Mouse (Mus musculus): ENCODE data around the gene Gdf3.
A peak's percentile ranks its signal among the peaks of the same experiment; 100 is the strongest.

Gdf3 gene

GRCm38 (mm10) chr6:122565070-122565784, 44.7 kb downstream of the Gdf3 start:
- DNase-seq (ENCODE audit: low read depth): no peak

DNA sequence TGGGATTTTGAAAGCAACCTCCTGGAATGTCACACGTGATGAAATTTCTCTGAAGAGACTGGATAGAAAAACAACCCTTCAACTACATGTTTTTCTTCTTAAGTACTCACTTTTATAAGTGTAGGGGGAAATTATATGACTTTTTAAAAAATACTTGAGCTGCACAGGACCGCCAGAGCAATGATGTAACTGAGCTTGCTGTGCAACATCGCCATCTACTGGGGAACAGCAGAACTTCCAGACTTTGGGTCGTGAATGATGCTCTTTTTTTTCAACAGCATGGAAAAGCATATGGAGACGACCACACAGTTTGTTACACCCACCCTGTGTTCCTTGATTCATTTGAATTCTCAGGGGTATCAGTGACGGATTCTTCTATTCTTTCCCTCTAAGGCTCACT, 47.4 kb downstream of the Gdf3 start:
- DNase-seq (ENCODE audit: low read depth): peak; percentile 23

DNA sequence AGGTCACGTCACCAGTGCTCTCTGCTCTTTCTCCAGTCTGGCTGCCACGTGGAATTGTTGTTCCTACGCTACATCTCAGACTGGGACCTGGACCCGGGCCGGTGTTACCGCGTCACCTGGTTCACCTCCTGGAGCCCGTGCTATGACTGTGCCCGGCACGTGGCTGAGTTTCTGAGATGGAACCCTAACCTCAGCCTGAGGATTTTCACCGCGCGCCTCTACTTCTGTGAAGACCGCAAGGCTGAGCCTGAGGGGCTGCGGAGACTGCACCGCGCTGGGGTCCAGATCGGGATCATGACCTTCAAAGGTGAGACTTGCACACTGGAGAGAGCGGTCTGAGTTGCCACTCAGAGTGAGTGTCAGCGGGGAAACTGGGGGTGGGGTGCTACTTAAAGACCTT, 48.9 kb downstream of the Gdf3 start:
- DNase-seq (ENCODE audit: low read depth): no peak

DNA sequence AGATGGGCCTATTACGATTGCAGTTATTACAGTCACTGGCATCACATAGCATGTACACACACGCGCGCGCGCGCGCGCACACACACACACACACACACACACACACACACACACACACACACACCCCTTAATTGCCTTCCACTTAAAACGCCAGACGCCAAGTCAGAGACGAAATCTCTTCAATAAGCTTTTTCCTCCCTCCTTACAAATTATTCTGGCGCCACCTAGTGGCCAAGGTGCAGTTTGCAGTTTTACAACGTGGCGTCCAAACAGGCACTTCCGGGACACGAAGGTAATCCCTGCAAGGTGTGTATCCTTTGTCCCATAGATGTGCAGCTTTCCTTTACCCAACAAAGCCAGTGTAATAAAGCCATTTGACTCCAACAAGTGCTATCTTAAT, 49.5 kb downstream of the Gdf3 start:
- DNase-seq (ENCODE audit: low read depth): peak; percentile 55

- no peak for DNase-seq (ENCODE audit: low read depth)
Observed at GRCm38 (mm10) chr6:122556959-122557561, 52.8 kb downstream of the Gdf3 start.
